Mouse (Mus musculus): ENCODE measurements around the gene Hsf4.

The Hsf4 gene

GRCm38 (mm10) chr8:105306146-105306691 is 36.6 kb downstream of the Hsf4 start:
- DNase-seq: no peak

- no peak for DNase-seq
Measured at GRCm38 (mm10) chr8:105307670-105308069, 38.1 kb downstream of the Hsf4 start.

- no peak for DNase-seq
Measured at GRCm38 (mm10) chr8:105308428-105308827, 38.8 kb downstream of the Hsf4 start.

- DNase-seq: no peak
Measured at GRCm38 (mm10) chr8:105309142-105309847, 39.7 kb downstream of the Hsf4 start.

GRCm38 (mm10) chr8:105310118-105310517 is 40.5 kb downstream of the Hsf4 start:
- no peak for DNase-seq

GRCm38 (mm10) chr8:105311718-105312117 is 42.1 kb downstream of the Hsf4 start:
- DNase-seq: no peak

- DNase-seq: no peak
Measured at GRCm38 (mm10) chr8:105312891-105313481, 43.4 kb downstream of the Hsf4 start.

- no peak for DNase-seq
Measured at GRCm38 (mm10) chr8:105313622-105314402, 44.2 kb downstream of the Hsf4 start.

- DNase-seq: no peak
Measured at GRCm38 (mm10) chr8:105315073-105315769, 45.6 kb downstream of the Hsf4 start.

GRCm38 (mm10) chr8:105317941-105318340 is 48.3 kb downstream of the Hsf4 start:
- no peak for DNase-seq

- no peak for DNase-seq
Measured at GRCm38 (mm10) chr8:105318662-105319190, 49.1 kb downstream of the Hsf4 start.

GRCm38 (mm10) chr8:105323183-105323582 is 53.6 kb downstream of the Hsf4 start:
- no peak for DNase-seq
